Mouse (Mus musculus): ENCODE data around the gene Ptdss2. TPM values are rescaled to one million over a fixed set of nuclear protein-coding genes. Genes with fewer than 3 reads are reported as not detected.

Ptdss2 gene
- polyA plus RNA-seq, 1 experiment from 2014 or later: 136 TPM

- Histone ChIP-seq H3K4me2 (ENCODE audit: low read depth, low read length) (no peak overlapping the region), H3K9ac (ENCODE audit: low read depth, low read length) (no peak overlapping the region), H3K4me1 (ENCODE audit: control insufficient read depth, low read depth, low read length) (peaks cover 50% of the 10 kb centered on the region), H3K36me3 (ENCODE audit: control insufficient read depth, insufficient read depth) (no peaks in the 10 kb centered on the region), H3K9me3 (replicated peaks; ENCODE audit: control insufficient read depth, low read length) (no peaks in the 10 kb centered on the region), H3K27me3 (ENCODE audit: control insufficient read depth, insufficient read depth, low read depth, low read length) (no peaks in the 10 kb centered on the region), H3K27ac (ENCODE audit: low read length) (no peak overlapping the region), H3K4me3 (ENCODE audit: low read depth, low read length) (no peak overlapping the region)
- 85% methylated on average over 5 of the region's 5 CpGs for WGBS (ENCODE audit: insufficient replicate concordance)
- no peak for ATAC-seq (ENCODE audit: low read depth)
These were observed 83.3 kb downstream of the Ptdss2 start for GRCm38 (mm10) chr7:141205504-141205903.

DNA sequence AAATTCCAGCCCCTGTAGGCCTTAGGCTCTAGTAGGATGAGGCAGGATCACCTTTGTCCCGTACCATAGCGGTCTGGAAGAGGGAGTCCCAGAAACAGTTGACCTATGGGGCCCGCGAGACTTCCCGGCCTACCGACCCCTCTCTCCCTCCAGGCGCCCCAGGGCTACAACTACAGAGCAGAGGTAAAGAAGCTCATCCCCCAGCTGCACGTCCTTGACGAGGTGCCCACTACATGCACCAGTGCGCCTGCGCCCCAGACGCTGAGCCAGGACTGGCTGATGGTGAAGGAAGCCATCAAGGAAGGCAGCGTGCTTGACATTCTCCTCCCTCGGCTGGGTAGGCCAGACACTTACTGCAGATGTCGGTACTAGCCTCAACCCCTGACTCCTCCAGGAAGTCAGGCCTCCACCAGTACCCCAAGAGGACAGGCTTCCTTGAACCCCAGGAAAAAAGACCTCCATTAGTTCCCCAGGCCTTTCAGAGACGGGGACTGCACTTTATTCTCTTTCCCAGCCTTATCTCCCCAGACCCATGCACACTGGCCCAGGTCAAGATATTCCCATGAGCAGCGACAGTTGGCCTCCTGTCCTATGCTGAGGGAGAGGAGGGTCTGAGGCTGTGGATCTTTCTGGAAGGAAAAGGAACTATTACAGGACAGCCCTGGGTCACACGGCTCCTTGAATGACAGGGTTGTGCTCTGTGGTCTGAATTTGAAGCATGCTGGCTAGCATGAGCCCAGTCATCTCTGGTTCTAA, 84.2 kb downstream of the Ptdss2 start:
- Histone ChIP-seq H3K4me3 (ENCODE audit: low read depth, low read length) (no peak overlapping the region), H3K27ac (ENCODE audit: low read length) (peak overlapping the region; percentile 40), H3K9me3 (replicated peaks; ENCODE audit: control insufficient read depth, low read length) (no peaks in the 10 kb centered on the region), H3K4me1 (ENCODE audit: control insufficient read depth, low read depth, low read length) (peaks cover 56% of the 10 kb centered on the region), H3K4me2 (ENCODE audit: low read depth, low read length) (no peak overlapping the region), H3K9ac (ENCODE audit: low read depth, low read length) (0 out of 2 replicates have a peak overlapping the region, but pooled peaks have one; percentile 33), H3K36me3 (ENCODE audit: control insufficient read depth, insufficient read depth) (no peaks in the 10 kb centered on the region), H3K27me3 (ENCODE audit: control insufficient read depth, insufficient read depth, low read depth, low read length) (no peaks in the 10 kb centered on the region)
- peak; percentile 45 for ATAC-seq (ENCODE audit: low read depth)
- 78% methylated on average over 18 of the region's 18 CpGs for WGBS (ENCODE audit: insufficient replicate concordance)

Other genes starting within 250 kb of the Ptdss2 start
- 108 and 123 TPM in 2 replicates for gene Psmd13, start 240.4 kb upstream of the Ptdss2 start, polyA plus RNA-seq (2015; fragmentation: Nextera tagmentation; extraction: Ambion mirVana)
- 21.9 and 23.6 TPM in 2 replicates for gene Sirt3, start 240.1 kb upstream of the Ptdss2 start, polyA plus RNA-seq (2015; fragmentation: Nextera tagmentation; extraction: Ambion mirVana)
- 1.4 and 3.4 TPM in 2 replicates for gene Cox8b, start 221.9 kb upstream of the Ptdss2 start, polyA plus RNA-seq (2015; fragmentation: Nextera tagmentation; extraction: Ambion mirVana)
- 7.8 and 10.8 TPM in 2 replicates for gene Nlrp6, start 201.5 kb upstream of the Ptdss2 start, polyA plus RNA-seq (2015; fragmentation: Nextera tagmentation; extraction: Ambion mirVana)
- 6.0 and 7.9 TPM in 2 replicates for gene Pgghg, start 181.0 kb upstream of the Ptdss2 start, polyA plus RNA-seq (2015; fragmentation: Nextera tagmentation; extraction: Ambion mirVana)
- 0.26 and 0.44 TPM in 2 replicates for gene Ifitm5, start 172.1 kb upstream of the Ptdss2 start, polyA plus RNA-seq (2015; fragmentation: Nextera tagmentation; extraction: Ambion mirVana)
- not detected in 2 replicates for gene Gm45717, start 166.4 kb upstream of the Ptdss2 start, polyA plus RNA-seq (2015; fragmentation: Nextera tagmentation; extraction: Ambion mirVana)
- gene Ifitm2, start 166.4 kb upstream of the Ptdss2 start, polyA plus RNA-seq (2015; fragmentation: Nextera tagmentation; extraction: Ambion mirVana): 391 and 458 TPM in 2 replicates
- 15.2 and 15.4 TPM in 2 replicates for gene Ifitm1, start 155.2 kb upstream of the Ptdss2 start, polyA plus RNA-seq (2015; fragmentation: Nextera tagmentation; extraction: Ambion mirVana)
- 68.0 and 76.2 TPM in 2 replicates for gene Ifitm3, start 111.6 kb upstream of the Ptdss2 start, polyA plus RNA-seq (2015; fragmentation: Nextera tagmentation; extraction: Ambion mirVana)
- 23.3 and 28.4 TPM in 2 replicates for gene Ifitm6, start 104.5 kb upstream of the Ptdss2 start, polyA plus RNA-seq (2015; fragmentation: Nextera tagmentation; extraction: Ambion mirVana)
- gene Gm17387, start 93.3 kb upstream of the Ptdss2 start, polyA plus RNA-seq (2015; fragmentation: Nextera tagmentation; extraction: Ambion mirVana): not detected in 2 replicates
- 0.35 and 0.37 TPM in 2 replicates for gene B4galnt4, start 61.3 kb upstream of the Ptdss2 start, polyA plus RNA-seq (2015; fragmentation: Nextera tagmentation; extraction: Ambion mirVana)
- 0.69 and 1.1 TPM in 2 replicates for gene Pkp3, start 44.2 kb upstream of the Ptdss2 start, polyA plus RNA-seq (2015; fragmentation: Nextera tagmentation; extraction: Ambion mirVana)
- 27.2 and 28.1 TPM in 2 replicates for gene Sigirr, start 21.8 kb upstream of the Ptdss2 start, polyA plus RNA-seq (2015; fragmentation: Nextera tagmentation; extraction: Ambion mirVana)
- gene Ano9, start 4.6 kb upstream of the Ptdss2 start, polyA plus RNA-seq (2015; fragmentation: Nextera tagmentation; extraction: Ambion mirVana): 1.5 and 3.8 TPM in 2 replicates
- 70.1 and 71.7 TPM in 2 replicates for gene Rnh1, start 50.5 kb downstream of the Ptdss2 start, polyA plus RNA-seq (2015; fragmentation: Nextera tagmentation; extraction: Ambion mirVana)
- gene Hras, start 71.6 kb downstream of the Ptdss2 start, polyA plus RNA-seq (2015; fragmentation: Nextera tagmentation; extraction: Ambion mirVana): 35.3 and 40.1 TPM in 2 replicates
- 8.3 and 9.5 TPM in 2 replicates for gene Lrrc56, start 71.8 kb downstream of the Ptdss2 start, polyA plus RNA-seq (2015; fragmentation: Nextera tagmentation; extraction: Ambion mirVana)
- gene Lmntd2, start 91.7 kb downstream of the Ptdss2 start, polyA plus RNA-seq (2015; fragmentation: Nextera tagmentation; extraction: Ambion mirVana): 0.80 and 0.84 TPM in 2 replicates
- 23.9 and 26.4 TPM in 2 replicates for gene Rassf7, start 93.5 kb downstream of the Ptdss2 start, polyA plus RNA-seq (2015; fragmentation: Nextera tagmentation; extraction: Ambion mirVana)
- gene Phrf1, start 106.4 kb downstream of the Ptdss2 start, polyA plus RNA-seq (2015; fragmentation: Nextera tagmentation; extraction: Ambion mirVana): 23.8 and 28.5 TPM in 2 replicates
- gene Irf7, start 144.1 kb downstream of the Ptdss2 start, polyA plus RNA-seq (2015; fragmentation: Nextera tagmentation; extraction: Ambion mirVana): 7.7 and 8.2 TPM in 2 replicates
- 0.42 and 1.6 TPM in 2 replicates for gene Cdhr5, start 154.4 kb downstream of the Ptdss2 start, polyA plus RNA-seq (2015; fragmentation: Nextera tagmentation; extraction: Ambion mirVana)
- 1.4 TPM in 1 of 2 replicates, not detected in the other for gene Sct, start 156.8 kb downstream of the Ptdss2 start, polyA plus RNA-seq (2015; fragmentation: Nextera tagmentation; extraction: Ambion mirVana)
- not detected in 2 replicates for gene Drd4, start 169.6 kb downstream of the Ptdss2 start, polyA plus RNA-seq (2015; fragmentation: Nextera tagmentation; extraction: Ambion mirVana)
- 11.6 and 13.6 TPM in 2 replicates for gene Deaf1, start 205.3 kb downstream of the Ptdss2 start, polyA plus RNA-seq (2015; fragmentation: Nextera tagmentation; extraction: Ambion mirVana)
- 13.9 and 16.7 TPM in 2 replicates for gene Tmem80, start 205.4 kb downstream of the Ptdss2 start, polyA plus RNA-seq (2015; fragmentation: Nextera tagmentation; extraction: Ambion mirVana)
- gene Eps8l2, start 216.5 kb downstream of the Ptdss2 start, polyA plus RNA-seq (2015; fragmentation: Nextera tagmentation; extraction: Ambion mirVana): 26.0 and 34.0 TPM in 2 replicates